Mouse (Mus musculus) erythroid progenitor cell, adult 5-6 weeks (primary cell): ENCODE results near the gene Myoz1. TPM values are rescaled to one million over a fixed set of nuclear protein-coding genes. Genes with fewer than 3 reads are reported as not detected.
"Not testable (repeated sequence)": the region's sequence is repeated elsewhere in the genome, so short reads cannot be mapped to it uniquely, and the experiment has no call there.

Source experiments
- ATAC-seq: replicated peaks from 2 replicates; pipeline ENCODE4 v1.8.0; 2016; ENCODE audit warnings: moderate number of reproducible peaks, mild to moderate bottlenecking, moderate TSS enrichment, inconsistent platforms; ENCODE audit not compliant: poor library complexity, low FRiP score, severe bottlenecking
- total RNA-seq, 2 experiments: library from RNA; stranded (forward) in 1 of 2; stranded (reverse) in 1 of 2; fragments of 150-400 nt in 1 of 2; fragments of 186-747, 209-891 nt in 1 of 2; gene quantifications; 2 replicates each; pipeline versions ENCODE4 v1.2.3 to v1.2.4; 2015 to 2017; ENCODE audit warnings: low replicate concordance in 2 of 2

Myoz1 gene
- total RNA-seq, 2 experiments from 2014 or later = not detected

DNA sequence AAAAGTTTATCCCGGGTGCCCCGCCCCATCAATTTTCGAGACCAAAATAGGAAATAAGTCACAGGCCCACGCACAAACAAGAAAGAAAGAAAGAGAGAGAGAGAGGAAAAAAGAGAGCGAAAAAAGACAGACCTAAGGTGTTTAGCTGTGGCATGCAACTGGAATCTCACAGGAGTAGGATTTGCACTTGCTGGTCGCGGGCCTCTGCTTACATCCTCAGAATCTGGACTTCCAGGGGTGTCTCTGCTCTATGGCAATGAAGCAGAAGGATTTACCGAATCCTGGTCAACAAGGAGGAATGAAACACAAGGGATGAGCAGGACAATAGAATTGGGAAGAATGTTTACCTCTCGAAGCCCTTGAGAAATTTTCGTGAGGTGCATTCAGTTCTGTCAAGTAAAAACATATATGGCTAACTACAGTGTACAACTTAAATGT, 14.9 kb downstream of the Myoz1 start:
- peak; percentile 25 for ATAC-seq

DNA sequence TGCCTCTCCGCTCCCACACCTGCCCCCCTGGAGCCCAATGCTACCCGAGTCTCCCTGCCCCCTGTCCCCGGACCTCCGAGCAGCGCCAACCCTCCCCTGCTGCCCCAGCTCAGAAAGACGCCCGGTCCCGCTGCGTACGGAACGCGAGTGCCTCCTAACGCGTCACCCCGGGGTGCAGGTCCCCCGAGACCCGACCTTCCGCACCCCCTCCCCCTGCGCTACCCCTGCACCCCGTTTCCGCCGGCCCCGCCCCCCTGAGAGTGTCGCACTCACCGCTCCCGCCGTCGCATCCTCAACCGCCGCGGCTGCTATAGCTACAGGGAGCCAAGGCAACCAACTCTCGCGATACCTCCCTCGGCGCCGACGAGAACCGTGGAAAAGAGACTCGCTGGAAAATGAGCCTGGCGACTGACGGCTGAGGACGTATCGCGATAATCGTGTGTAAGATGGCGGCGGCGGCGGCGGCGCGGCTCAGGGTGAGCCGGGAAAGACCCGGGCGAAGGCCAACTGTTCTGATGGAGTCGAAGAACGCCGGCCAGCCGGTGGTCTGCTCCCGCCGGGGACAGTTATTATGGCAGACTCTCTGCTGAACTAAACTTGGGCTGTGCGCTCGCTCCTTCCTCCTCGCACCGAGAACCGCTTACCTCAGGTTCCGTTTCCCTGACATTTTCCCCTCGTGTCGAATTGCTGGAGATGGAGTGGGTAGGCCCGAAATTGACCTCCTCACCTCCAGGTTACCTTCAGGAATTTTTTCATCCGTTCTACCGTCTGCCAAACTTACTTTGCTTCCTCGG, 15.5 kb downstream of the Myoz1 start, which contains the start of gene Usp54:
TSS of gene Usp54 (minus strand) at position 420 of the 794 bp plus-strand sequence.
- ATAC-seq = peak; percentile 97

- peak; percentile 37; the same call in 1 of the 2 replicates for ATAC-seq
Observed at GRCm38 (mm10) chr14:20639918-20640619, 16.3 kb downstream of the Myoz1 start.

GRCm38 (mm10) chr14:20638702-20639101, 17.6 kb downstream of the Myoz1 start:
- no peak for ATAC-seq

DNA sequence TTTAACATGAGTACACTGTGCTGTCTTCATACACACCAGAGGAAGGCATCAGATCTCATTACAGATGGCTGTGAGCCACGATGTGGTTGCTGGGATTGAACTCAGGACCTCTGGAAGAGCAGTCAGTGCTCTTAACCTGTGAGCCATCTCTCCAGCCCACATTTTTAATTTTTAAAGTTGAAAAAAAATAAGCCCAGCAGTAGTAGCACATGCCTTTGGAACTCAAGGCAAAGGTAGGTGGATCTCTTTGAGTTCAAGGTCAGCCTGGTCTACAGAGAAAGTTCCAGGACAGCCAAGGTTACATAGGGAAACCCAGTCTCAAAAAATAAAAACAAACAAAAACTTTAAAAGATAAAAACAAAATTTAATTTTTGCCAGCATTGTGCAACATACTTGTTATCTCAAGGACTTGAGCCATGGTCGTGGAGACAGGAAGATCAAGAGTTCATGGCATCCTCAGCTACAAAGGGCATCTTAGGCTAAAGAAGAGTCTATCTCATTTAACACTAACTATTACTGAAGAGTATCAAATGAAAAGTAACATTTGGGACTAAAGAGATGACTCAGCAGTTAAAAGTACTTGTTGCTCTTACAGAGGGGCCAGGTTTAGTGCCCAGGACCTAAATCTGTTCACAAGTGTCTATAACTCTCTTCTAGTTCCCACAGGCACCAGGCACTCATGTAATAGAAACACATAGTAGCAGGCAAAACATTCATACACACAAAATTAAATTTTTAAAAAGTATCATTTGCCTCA, 18.3 kb downstream of the Myoz1 start:
- ATAC-seq = no peak

DNA sequence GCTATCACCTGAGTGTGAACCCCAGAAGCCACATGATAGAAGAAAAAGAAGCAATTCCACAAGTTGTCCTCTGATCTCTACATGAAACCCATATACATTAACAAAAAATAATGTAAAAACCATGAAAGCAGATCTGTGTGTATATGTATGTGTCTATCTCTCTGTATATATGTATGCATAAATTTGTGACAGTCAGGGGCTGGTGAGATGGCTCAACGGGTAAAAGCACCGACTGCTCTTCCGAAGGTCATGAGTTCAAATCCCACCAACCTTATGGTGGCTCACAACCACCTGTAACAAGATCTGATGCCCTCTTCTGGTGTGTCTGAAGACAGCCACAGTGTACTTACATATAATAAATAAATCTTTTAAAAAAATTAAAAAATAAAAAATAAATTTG, 19.4 kb downstream of the Myoz1 start:
- ATAC-seq = not testable (repeated sequence)

GRCm38 (mm10) chr14:20635546-20635945, 20.8 kb downstream of the Myoz1 start:
- no peak for ATAC-seq

- ATAC-seq = no peak
Observed at GRCm38 (mm10) chr14:20631253-20631652, 25.1 kb downstream of the Myoz1 start.

DNA sequence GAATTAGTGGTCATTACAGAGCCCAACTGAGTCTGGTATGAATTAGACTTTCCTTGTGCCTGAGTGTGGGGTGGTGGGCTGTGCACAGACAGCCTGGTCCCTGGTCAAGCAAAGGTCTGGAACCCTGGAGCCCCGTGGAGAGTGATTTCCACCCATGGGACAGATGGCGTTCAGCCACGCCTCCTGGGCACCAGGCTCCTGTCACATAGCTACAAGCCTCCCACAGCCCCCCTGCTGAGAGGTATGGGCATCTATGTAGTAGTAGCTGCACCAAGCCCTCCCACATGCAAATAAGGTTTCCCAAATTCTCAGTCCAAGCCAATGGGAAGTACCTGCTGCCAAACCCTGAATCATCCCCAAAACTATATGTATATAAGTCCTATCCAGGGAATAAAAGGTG, 29.4 kb downstream of the Myoz1 start:
- no peak for ATAC-seq

DNA sequence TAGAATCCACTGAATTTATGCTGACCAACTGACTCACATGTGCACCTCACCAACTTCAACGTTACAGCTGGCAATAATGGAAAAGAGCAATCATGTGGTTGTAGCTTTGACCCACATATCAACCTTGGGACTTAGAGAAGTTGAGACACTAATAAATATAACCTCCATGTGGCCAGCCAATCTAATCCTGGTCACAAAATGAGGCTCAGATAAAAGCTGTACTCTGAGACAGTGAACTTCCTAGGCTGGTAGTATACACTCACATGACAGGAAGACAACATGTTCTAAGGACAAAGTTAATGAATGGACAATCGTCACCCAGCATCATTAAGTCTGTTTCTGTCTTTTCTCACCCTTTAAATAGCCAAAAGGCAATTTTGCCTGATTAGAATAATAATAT, 29.9 kb downstream of the Myoz1 start:
- ATAC-seq = no peak

DNA sequence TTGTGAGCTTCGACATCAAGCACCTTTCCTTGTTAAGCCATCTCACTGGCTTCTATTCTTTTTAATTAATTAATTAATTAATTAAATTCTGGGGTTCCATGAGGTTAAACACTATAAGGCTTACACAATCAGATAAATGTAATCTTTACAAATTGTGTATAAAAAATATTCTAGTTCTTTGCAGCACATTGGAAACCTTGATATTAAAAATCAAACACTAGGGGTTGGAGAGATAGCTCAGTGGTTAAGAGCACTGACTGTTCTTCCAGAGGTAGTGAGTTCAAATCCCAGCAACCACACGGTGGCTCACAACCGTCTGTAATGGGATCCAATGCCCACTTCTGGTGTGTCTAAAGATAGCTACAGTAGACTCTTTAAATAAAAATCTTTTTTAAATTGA, 33.4 kb downstream of the Myoz1 start:
- no peak for ATAC-seq

DNA sequence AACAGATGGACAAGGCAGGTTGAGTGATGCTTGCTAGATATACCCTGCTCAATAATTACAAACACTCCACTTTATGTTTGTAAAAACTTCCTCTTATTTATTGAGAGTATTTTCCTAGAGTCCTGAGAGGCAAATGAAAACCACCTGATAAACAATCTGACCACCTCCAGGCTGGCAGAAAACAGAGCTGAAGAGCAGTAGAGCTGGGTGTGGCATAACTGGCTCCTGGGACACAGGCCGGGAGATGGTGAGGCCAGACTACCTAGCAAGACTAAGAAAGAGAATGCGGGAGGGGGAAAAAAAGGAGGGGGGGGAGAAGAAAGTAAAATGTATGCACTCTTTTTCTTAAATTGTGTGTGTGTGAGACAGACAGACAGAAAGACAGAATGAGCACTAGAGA, 33.9 kb downstream of the Myoz1 start:
- ATAC-seq = peak; percentile 69; the same call in 1 of the 2 replicates

GRCm38 (mm10) chr14:20621903-20622302, 34.4 kb downstream of the Myoz1 start:
- no peak for ATAC-seq

- ATAC-seq = no peak
Observed at GRCm38 (mm10) chr14:20619131-20619530, 37.2 kb downstream of the Myoz1 start.

GRCm38 (mm10) chr14:20618211-20618610, 38.1 kb downstream of the Myoz1 start:
- ATAC-seq = peak; percentile 59; the same call in 1 of the 2 replicates

DNA sequence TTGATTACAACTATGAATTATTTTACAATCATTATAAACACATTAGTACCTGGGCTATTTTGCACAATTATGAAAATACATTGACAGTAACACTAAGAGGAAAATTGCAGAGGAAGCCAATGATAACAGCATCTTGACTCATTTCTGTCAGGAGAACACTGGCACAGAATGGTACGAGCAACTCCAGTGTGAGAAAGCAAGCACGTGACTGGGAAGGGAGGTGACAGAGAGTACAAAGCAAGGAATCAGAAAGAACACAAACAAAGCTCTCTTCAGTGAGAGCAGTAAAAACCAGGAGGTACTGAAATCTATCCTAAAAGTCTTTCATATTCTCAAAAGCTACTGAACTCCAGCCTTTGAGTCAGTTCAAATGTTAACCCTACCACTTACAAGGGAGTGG, 39.9 kb downstream of the Myoz1 start:
- 0 out of 2 replicates have a peak, but pooled peaks have one; percentile 46 for ATAC-seq

- no peak for ATAC-seq
Observed at GRCm38 (mm10) chr14:20615075-20615474, 41.3 kb downstream of the Myoz1 start.

GRCm38 (mm10) chr14:20612820-20613219, 43.5 kb downstream of the Myoz1 start:
- ATAC-seq = no peak

DNA sequence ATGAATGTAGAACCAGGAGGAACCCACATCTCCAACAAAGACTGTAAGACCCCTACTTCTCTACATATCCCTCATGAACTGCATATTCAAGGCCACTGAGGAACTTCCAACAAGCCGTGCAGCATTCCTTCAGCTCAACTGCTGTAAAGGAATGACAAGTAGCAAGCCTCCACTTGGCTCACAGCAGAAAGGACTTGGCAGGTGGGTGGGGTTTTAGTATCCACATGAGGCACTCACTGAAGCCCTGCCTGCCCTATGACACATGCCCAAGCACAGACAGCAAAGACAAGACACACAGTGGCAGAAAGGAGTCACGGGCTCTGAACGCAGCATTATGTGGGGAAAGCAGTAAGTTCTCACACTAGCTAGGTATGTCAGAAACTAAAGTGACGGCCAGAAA, 46.2 kb downstream of the Myoz1 start:
- ATAC-seq = no peak

DNA sequence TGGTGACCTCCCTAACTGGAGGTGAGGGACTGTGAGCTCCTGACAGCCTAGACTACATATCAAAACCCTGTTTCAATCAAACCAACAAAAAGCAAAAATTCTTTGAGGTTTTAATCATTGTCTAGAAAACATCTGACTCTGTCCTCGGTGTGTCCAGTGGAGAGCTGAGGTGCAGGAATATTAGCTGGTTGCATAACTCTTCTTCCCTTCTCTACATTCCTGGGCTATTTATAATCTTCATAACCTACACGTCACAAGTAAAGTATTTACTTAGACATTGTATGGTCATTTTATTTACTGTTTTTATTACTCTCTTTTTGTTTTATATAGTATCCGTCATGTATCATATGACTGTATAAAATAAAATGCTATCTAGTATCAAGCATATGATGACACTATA, 46.8 kb downstream of the Myoz1 start:
- ATAC-seq = no peak
